Mouse (Mus musculus): ENCODE data around the gene Nr3c2. TPM values are rescaled to one million over a fixed set of nuclear protein-coding genes. Genes with fewer than 3 reads are reported as not detected.

The Nr3c2 gene
- polyA plus RNA-seq, 1 experiment, result 5.5 TPM

- H3K4me3 ChIP-seq (ENCODE audit: insufficient read depth, low read depth, low read length), result no peak overlapping the region
- no peaks in the 10 kb centered on the region; the same call in 1 of the 2 replicates for H3K4me1 ChIP-seq (ENCODE audit: control insufficient read depth, insufficient read depth, insufficient read length, low read length)
- H3K27ac ChIP-seq (replicated peaks; ENCODE audit: low read depth, low read length), result no peak overlapping the region
These were observed 113.4 kb downstream of the Nr3c2 start for GRCm38 (mm10) chr8:77012641-77013040.

- no peak overlapping the region for H3K27ac ChIP-seq (replicated peaks; ENCODE audit: low read depth, low read length)
These were observed 117.5 kb downstream of the Nr3c2 start for GRCm38 (mm10) chr8:77016713-77017112.

GRCm38 (mm10) chr8:77023837-77024710 is 124.8 kb downstream of the Nr3c2 start:
- no peak overlapping the region for H3K4me3 ChIP-seq (ENCODE audit: insufficient read depth, low read depth, low read length)
- no peak overlapping the region for H3K27ac ChIP-seq (replicated peaks; ENCODE audit: low read depth, low read length)
- peaks cover 2% of the 10 kb centered on the region; the same call in 1 of the 2 replicates for H3K4me1 ChIP-seq (ENCODE audit: control insufficient read depth, insufficient read depth, insufficient read length, low read length)

More at GRCm38 (mm10) chr8:77016713-77017112, 117.5 kb downstream of the Nr3c2 start:
- Histone ChIP-seq H3K4me3 (ENCODE audit: insufficient read depth, low read depth, low read length) (no peak overlapping the region), H3K4me1 (ENCODE audit: control insufficient read depth, insufficient read depth, insufficient read length, low read length) (no peaks in the 10 kb centered on the region; the same call in 1 of the 2 replicates)

- no peak overlapping the region for H3K4me3 ChIP-seq (ENCODE audit: insufficient read depth, low read depth, low read length)
- H3K4me1 ChIP-seq (ENCODE audit: control insufficient read depth, insufficient read depth, insufficient read length, low read length), result no peaks in the 10 kb centered on the region
- no peak overlapping the region for H3K27ac ChIP-seq (replicated peaks; ENCODE audit: low read depth, low read length)
These were observed 132.0 kb downstream of the Nr3c2 start for GRCm38 (mm10) chr8:77031213-77031612.

GRCm38 (mm10) chr8:77033706-77034464 is 134.6 kb downstream of the Nr3c2 start:
- no peak overlapping the region for H3K27ac ChIP-seq (replicated peaks; ENCODE audit: low read depth, low read length)
- no peaks in the 10 kb centered on the region for H3K4me1 ChIP-seq (ENCODE audit: control insufficient read depth, insufficient read depth, insufficient read length, low read length)
- H3K4me3 ChIP-seq (ENCODE audit: insufficient read depth, low read depth, low read length), result no peak overlapping the region

- Histone ChIP-seq H3K27ac (replicated peaks; ENCODE audit: low read depth, low read length) (no peak overlapping the region), H3K4me1 (ENCODE audit: control insufficient read depth, insufficient read depth, insufficient read length, low read length) (no peaks in the 10 kb centered on the region), H3K4me3 (ENCODE audit: insufficient read depth, low read depth, low read length) (no peak overlapping the region)
These were observed 135.2 kb downstream of the Nr3c2 start for GRCm38 (mm10) chr8:77034465-77034829.

- no peak overlapping the region for H3K27ac ChIP-seq (replicated peaks; ENCODE audit: low read depth, low read length)
- H3K4me3 ChIP-seq (ENCODE audit: insufficient read depth, low read depth, low read length), result no peak overlapping the region
- H3K4me1 ChIP-seq (ENCODE audit: control insufficient read depth, insufficient read depth, insufficient read length, low read length), result no peaks in the 10 kb centered on the region
These were observed 142.0 kb downstream of the Nr3c2 start for GRCm38 (mm10) chr8:77041214-77041613.

- H3K4me3 ChIP-seq (ENCODE audit: insufficient read depth, low read depth, low read length), result no peak overlapping the region
- no peak overlapping the region for H3K27ac ChIP-seq (replicated peaks; ENCODE audit: low read depth, low read length)
- no peaks in the 10 kb centered on the region for H3K4me1 ChIP-seq (ENCODE audit: control insufficient read depth, insufficient read depth, insufficient read length, low read length)
These were observed 145.6 kb downstream of the Nr3c2 start for GRCm38 (mm10) chr8:77044849-77045248.

GRCm38 (mm10) chr8:77045711-77046110 is 146.5 kb downstream of the Nr3c2 start:
- Histone ChIP-seq H3K27ac (replicated peaks; ENCODE audit: low read depth, low read length) (no peak overlapping the region), H3K4me1 (ENCODE audit: control insufficient read depth, insufficient read depth, insufficient read length, low read length) (no peaks in the 10 kb centered on the region), H3K4me3 (ENCODE audit: insufficient read depth, low read depth, low read length) (no peak overlapping the region)

- Histone ChIP-seq H3K4me3 (ENCODE audit: insufficient read depth, low read depth, low read length) (no peak overlapping the region), H3K27ac (replicated peaks; ENCODE audit: low read depth, low read length) (no peak overlapping the region), H3K4me1 (ENCODE audit: control insufficient read depth, insufficient read depth, insufficient read length, low read length) (no peaks in the 10 kb centered on the region)
These were observed 147.0 kb downstream of the Nr3c2 start for GRCm38 (mm10) chr8:77046217-77046616.

GRCm38 (mm10) chr8:77046731-77047130 is 147.5 kb downstream of the Nr3c2 start:
- no peak overlapping the region for H3K27ac ChIP-seq (replicated peaks; ENCODE audit: low read depth, low read length)
- H3K4me3 ChIP-seq (ENCODE audit: insufficient read depth, low read depth, low read length), result no peak overlapping the region
- no peaks in the 10 kb centered on the region for H3K4me1 ChIP-seq (ENCODE audit: control insufficient read depth, insufficient read depth, insufficient read length, low read length)

- peaks cover 5% of the 10 kb centered on the region for H3K4me1 ChIP-seq (ENCODE audit: control insufficient read depth, insufficient read depth, insufficient read length, low read length)
- H3K27ac ChIP-seq (replicated peaks; ENCODE audit: low read depth, low read length), result no peak overlapping the region
- H3K4me3 ChIP-seq (ENCODE audit: insufficient read depth, low read depth, low read length), result no peak overlapping the region
These were observed 152.4 kb downstream of the Nr3c2 start for GRCm38 (mm10) chr8:77051399-77052275.

- no peak overlapping the region for H3K4me3 ChIP-seq (ENCODE audit: insufficient read depth, low read depth, low read length)
- H3K27ac ChIP-seq (replicated peaks; ENCODE audit: low read depth, low read length), result no peak overlapping the region
- H3K4me1 ChIP-seq (ENCODE audit: control insufficient read depth, insufficient read depth, insufficient read length, low read length), result peaks cover 5% of the 10 kb centered on the region
These were observed 156.3 kb downstream of the Nr3c2 start for GRCm38 (mm10) chr8:77055492-77056021.

GRCm38 (mm10) chr8:77056853-77057252 is 157.6 kb downstream of the Nr3c2 start:
- Histone ChIP-seq H3K4me1 (ENCODE audit: control insufficient read depth, insufficient read depth, insufficient read length, low read length) (peaks cover 5% of the 10 kb centered on the region), H3K4me3 (ENCODE audit: insufficient read depth, low read depth, low read length) (no peak overlapping the region), H3K27ac (replicated peaks; ENCODE audit: low read depth, low read length) (no peak overlapping the region)
